Mouse (Mus musculus): ENCODE data around the gene Prcd. TPM values are rescaled to one million over a fixed set of nuclear protein-coding genes. Genes with fewer than 3 reads are reported as not detected.
A peak's percentile ranks its signal among the peaks of the same experiment; 100 is the strongest.

The Prcd gene
- polyA plus RNA-seq, 1 experiment from 2014 or later: 2.3 TPM

- WGBS: 75% methylated on average over 8 of the region's 8 CpGs
- Histone ChIP-seq H3K9me3 (no peaks in the 10 kb centered on the region), H3K27me3 (peaks cover 5% of the 10 kb centered on the region), H3K9ac (no peak overlapping the region), H3K4me3 (no peak overlapping the region), H3K4me1 (replicated peaks) (no peaks in the 10 kb centered on the region), H3K4me2 (no peak overlapping the region), H3K36me3 (peaks cover 22% of the 10 kb centered on the region), H3K27ac (replicated peaks) (no peak overlapping the region)
- no peak for ATAC-seq (ENCODE audit: low read depth)
Measured at GRCm38 (mm10) chr11:116687897-116688296, 34.6 kb downstream of the Prcd start.

- Histone ChIP-seq H3K4me1 (replicated peaks) (peaks cover 9% of the 10 kb centered on the region), H3K27me3 (peaks cover 20% of the 10 kb centered on the region), H3K9me3 (no peaks in the 10 kb centered on the region), H3K9ac (no peak overlapping the region), H3K4me3 (no peak overlapping the region), H3K4me2 (no peak overlapping the region), H3K36me3 (peaks cover 10% of the 10 kb centered on the region), H3K27ac (replicated peaks) (no peak overlapping the region)
- 94% methylated on average over 10 of the region's 10 CpGs for WGBS
- ATAC-seq (ENCODE audit: low read depth): no peak
Measured at GRCm38 (mm10) chr11:116689622-116690021, 36.3 kb downstream of the Prcd start.

GRCm38 (mm10) chr11:116690701-116691575 is 37.6 kb downstream of the Prcd start:
- no peak overlapping the region for H3K27ac ChIP-seq (replicated peaks)
- no peaks in the 10 kb centered on the region for H3K9me3 ChIP-seq
- H3K9ac ChIP-seq: no peak overlapping the region
- 51% methylated on average over 18 of the region's 18 CpGs for WGBS
- no peak overlapping the region for H3K4me3 ChIP-seq
- H3K27me3 ChIP-seq: peaks cover 33% of the 10 kb centered on the region
- H3K4me2 ChIP-seq: no peak overlapping the region
- no peak for ATAC-seq (ENCODE audit: low read depth)
- peaks cover 4% of the 10 kb centered on the region for H3K36me3 ChIP-seq
- H3K4me1 ChIP-seq (replicated peaks): peaks cover 20% of the 10 kb centered on the region

DNA sequence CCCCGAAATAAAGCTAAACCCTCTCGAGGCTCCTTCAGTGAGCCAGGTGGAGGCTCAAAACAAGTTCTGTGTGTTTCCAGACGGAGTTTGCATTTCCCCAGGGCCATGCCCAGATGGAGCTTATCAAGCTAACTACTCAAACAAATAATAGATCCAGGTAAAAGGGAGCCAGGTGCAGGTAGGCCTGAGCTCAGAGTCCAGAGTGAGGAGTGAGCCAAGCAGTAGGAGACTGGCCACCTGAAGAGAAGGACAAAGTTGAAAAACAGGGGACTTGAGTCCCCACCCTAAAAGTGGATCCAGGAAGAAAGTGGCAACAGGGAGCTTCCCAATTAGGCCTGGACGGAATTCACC is 40.5 kb downstream of the Prcd start:
- Histone ChIP-seq H3K4me2 (peak overlapping the region; percentile 65), H3K9me3 (no peaks in the 10 kb centered on the region), H3K36me3 (no peaks in the 10 kb centered on the region), H3K9ac (peak overlapping the region; percentile 63; the same call in 1 of the 2 replicates), H3K27me3 (peaks cover 41% of the 10 kb centered on the region), H3K4me3 (peak overlapping the region; percentile 37), H3K27ac (replicated peaks) (no peak overlapping the region), H3K4me1 (replicated peaks) (peaks cover 20% of the 10 kb centered on the region)
- WGBS: 43% methylated on average over 4 of the region's 4 CpGs
- ATAC-seq (ENCODE audit: low read depth): no peak

- peak overlapping the region; percentile 37 for H3K4me3 ChIP-seq
- peaks cover 20% of the 10 kb centered on the region for H3K4me1 ChIP-seq (replicated peaks)
- peak overlapping the region; percentile 65 for H3K4me2 ChIP-seq
- WGBS: 2% methylated on average over 73 of the region's 73 CpGs
- peaks cover 41% of the 10 kb centered on the region for H3K27me3 ChIP-seq
- ATAC-seq (ENCODE audit: low read depth): 0 out of 2 replicates have a peak, but pooled peaks have one; percentile 50
- peak overlapping the region; percentile 63 for H3K9ac ChIP-seq
- no peaks in the 10 kb centered on the region for H3K9me3 ChIP-seq
- no peak overlapping the region for H3K27ac ChIP-seq (replicated peaks)
- no peaks in the 10 kb centered on the region for H3K36me3 ChIP-seq
Measured at GRCm38 (mm10) chr11:116694250-116695193, 41.2 kb downstream of the Prcd start.

- Histone ChIP-seq H3K27me3 (peaks cover 41% of the 10 kb centered on the region), H3K9me3 (no peaks in the 10 kb centered on the region), H3K27ac (replicated peaks) (no peak overlapping the region), H3K4me3 (no peak overlapping the region), H3K9ac (no peak overlapping the region), H3K4me2 (peak overlapping the region; percentile 65; the same call in 1 of the 2 replicates), H3K36me3 (no peaks in the 10 kb centered on the region), H3K4me1 (replicated peaks) (peaks cover 20% of the 10 kb centered on the region)
- no peak for ATAC-seq (ENCODE audit: low read depth)
- WGBS: 17% methylated on average over 23 of the region's 23 CpGs
Measured at GRCm38 (mm10) chr11:116695194-116695880, 42.0 kb downstream of the Prcd start.

GRCm38 (mm10) chr11:116696426-116696825 is 43.1 kb downstream of the Prcd start:
- WGBS: 88% methylated on average over 4 of the region's 4 CpGs
- Histone ChIP-seq H3K27ac (replicated peaks) (no peak overlapping the region), H3K9me3 (no peaks in the 10 kb centered on the region), H3K36me3 (no peaks in the 10 kb centered on the region), H3K27me3 (peaks cover 41% of the 10 kb centered on the region), H3K4me1 (replicated peaks) (peaks cover 20% of the 10 kb centered on the region), H3K4me2 (no peak overlapping the region), H3K4me3 (no peak overlapping the region), H3K9ac (no peak overlapping the region)
- ATAC-seq (ENCODE audit: low read depth): no peak

DNA sequence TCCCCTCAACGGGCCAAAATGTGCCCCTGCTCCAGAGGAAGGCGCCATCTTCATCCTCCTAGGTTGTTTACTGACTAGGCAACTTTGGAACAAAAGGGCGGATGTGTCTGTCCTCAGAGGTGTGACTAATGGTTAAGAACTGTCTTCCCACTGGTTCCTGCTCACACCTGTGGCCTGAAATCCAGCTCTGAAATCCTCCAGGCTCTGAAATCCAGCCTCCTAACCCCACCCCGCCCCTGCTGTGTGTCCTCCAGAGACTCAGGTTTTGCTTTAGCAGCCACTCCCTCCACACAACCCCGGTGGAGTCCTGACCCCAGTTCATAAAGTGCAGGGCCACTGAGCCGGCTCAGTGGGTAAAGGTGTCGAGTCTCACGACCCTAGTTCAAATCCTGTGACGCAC is 44.2 kb downstream of the Prcd start:
- no peak overlapping the region for H3K27ac ChIP-seq (replicated peaks)
- H3K36me3 ChIP-seq: no peaks in the 10 kb centered on the region
- H3K4me2 ChIP-seq: no peak overlapping the region
- no peak overlapping the region for H3K9ac ChIP-seq
- H3K27me3 ChIP-seq: peaks cover 40% of the 10 kb centered on the region
- H3K4me3 ChIP-seq: no peak overlapping the region
- peaks cover 20% of the 10 kb centered on the region for H3K4me1 ChIP-seq (replicated peaks)
- H3K9me3 ChIP-seq: no peaks in the 10 kb centered on the region
- WGBS: 69% methylated on average over 9 of the region's 9 CpGs
- ATAC-seq (ENCODE audit: low read depth): no peak

GRCm38 (mm10) chr11:116701377-116701841 is 48.1 kb downstream of the Prcd start:
- no peaks in the 10 kb centered on the region for H3K4me1 ChIP-seq (replicated peaks)
- H3K27me3 ChIP-seq: peaks cover 3% of the 10 kb centered on the region
- no peak overlapping the region for H3K4me3 ChIP-seq
- 44% methylated on average over 5 of the region's 5 CpGs for WGBS
- no peak overlapping the region for H3K9ac ChIP-seq
- no peak for ATAC-seq (ENCODE audit: low read depth)
- H3K4me2 ChIP-seq: no peak overlapping the region
- no peaks in the 10 kb centered on the region for H3K36me3 ChIP-seq
- H3K27ac ChIP-seq (replicated peaks): no peak overlapping the region
- no peaks in the 10 kb centered on the region for H3K9me3 ChIP-seq

- 89% methylated on average over 8 of the region's 8 CpGs for WGBS
- no peak overlapping the region for H3K4me2 ChIP-seq
- no peak for ATAC-seq (ENCODE audit: low read depth)
- no peak overlapping the region for H3K4me3 ChIP-seq
- no peaks in the 10 kb centered on the region for H3K27me3 ChIP-seq
- H3K9me3 ChIP-seq: no peaks in the 10 kb centered on the region
- H3K27ac ChIP-seq (replicated peaks): no peak overlapping the region
- no peaks in the 10 kb centered on the region for H3K4me1 ChIP-seq (replicated peaks)
- H3K9ac ChIP-seq: no peak overlapping the region
- H3K36me3 ChIP-seq: no peaks in the 10 kb centered on the region
Measured at GRCm38 (mm10) chr11:116704336-116705035, 51.2 kb downstream of the Prcd start.

DNA sequence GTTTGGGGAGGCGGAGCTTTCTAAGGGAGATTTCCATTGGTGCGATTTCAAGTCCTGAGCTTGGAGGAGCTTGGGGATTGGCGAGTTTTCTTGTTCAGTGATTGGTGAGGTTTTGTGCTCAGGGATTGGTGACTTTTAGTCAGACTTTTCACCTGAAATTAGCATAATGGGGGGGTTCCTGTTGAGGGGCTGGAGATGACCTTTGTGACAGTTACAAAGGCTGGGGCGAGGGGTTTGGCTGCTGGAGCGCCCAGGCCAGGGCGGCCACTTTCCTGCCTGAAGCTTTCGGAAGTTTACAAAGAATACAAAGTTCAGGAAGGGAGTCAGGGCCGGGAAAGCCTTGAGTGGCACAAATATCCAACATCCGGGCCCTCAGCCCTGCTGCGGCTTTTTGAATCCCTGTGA is 51.9 kb downstream of the Prcd start:
- Histone ChIP-seq H3K27ac (replicated peaks) (no peak overlapping the region), H3K4me3 (no peak overlapping the region), H3K9me3 (no peaks in the 10 kb centered on the region), H3K27me3 (no peaks in the 10 kb centered on the region), H3K4me1 (replicated peaks) (no peaks in the 10 kb centered on the region; the same call in 1 of the 2 replicates), H3K36me3 (no peaks in the 10 kb centered on the region), H3K4me2 (no peak overlapping the region), H3K9ac (no peak overlapping the region)
- WGBS: 90% methylated on average over 10 of the region's 10 CpGs
- no peak for ATAC-seq (ENCODE audit: low read depth)
